Mouse (Mus musculus): ENCODE data around the gene Heatr3. TPM values are rescaled to one million over a fixed set of nuclear protein-coding genes. Genes with fewer than 3 reads are reported as not detected.

The Heatr3 gene
- polyA plus RNA-seq (2015; fragmentation: Nextera tagmentation; extraction: Ambion mirVana), result 41.8 and 42.9 TPM in 2 replicates

DNA sequence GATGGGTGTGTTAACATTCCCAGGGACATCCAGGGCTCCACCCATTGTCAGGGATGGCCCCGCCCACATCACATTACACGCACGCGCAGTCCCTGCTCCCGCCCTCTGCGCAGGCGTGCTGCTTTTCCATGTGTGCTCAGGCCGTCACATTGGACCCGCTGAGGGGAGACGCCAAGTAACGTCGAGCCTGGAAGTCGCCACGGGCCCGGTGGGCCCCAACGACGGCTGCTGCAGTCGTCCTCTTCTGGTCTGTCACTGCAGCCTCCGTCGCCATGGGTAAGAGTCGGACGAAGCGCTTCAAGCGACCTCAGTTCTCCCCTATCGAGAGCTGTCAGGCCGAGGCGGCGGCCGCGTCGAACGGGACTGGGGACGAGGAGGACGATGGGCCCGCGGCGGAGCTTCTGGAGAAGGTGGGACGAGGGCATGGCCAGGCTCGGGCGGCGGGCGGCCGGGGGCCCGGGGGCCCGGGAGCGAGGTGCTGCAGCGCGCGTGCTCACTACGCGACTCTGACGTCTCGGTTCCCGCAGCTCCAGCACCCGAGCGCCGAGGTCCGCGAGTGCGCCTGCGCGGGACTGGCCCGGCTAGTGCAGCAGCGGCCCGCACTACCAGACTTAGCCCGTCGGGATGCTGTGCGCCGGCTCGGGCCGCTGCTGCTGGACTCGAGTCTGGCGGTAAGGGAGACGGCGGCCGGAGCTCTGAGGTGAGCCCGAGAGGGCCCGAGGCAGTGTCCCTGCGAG lies at the start of gene Heatr3:
Gene Heatr3 (plus strand): TSS at position 108 of the 737 bp plus-strand sequence.
- peak within 1 kb of the TSS; percentile 75 for H3K4me2 ChIP-seq
- peaks cover 18% of the 10 kb centered on the region for H3K4me1 ChIP-seq (replicated peaks)
- peak; percentile 97 for ATAC-seq (ENCODE audit: low FRiP score, low read depth)
- peak within 1 kb of the TSS; percentile 96 for H3K27ac ChIP-seq (replicated peaks)
- no peaks in the 10 kb centered on the region for H3K9me3 ChIP-seq
- under 1% methylated on average over 79 of the region's 79 CpGs for WGBS
- H3K4me3 ChIP-seq, result peak within 1 kb of the TSS; percentile 76
- no peaks in the 10 kb centered on the region for H3K27me3 ChIP-seq
- H3K9ac ChIP-seq, result peak within 1 kb of the TSS; percentile 82
- peaks cover 48% of the 10 kb centered on the region for H3K36me3 ChIP-seq

DNA sequence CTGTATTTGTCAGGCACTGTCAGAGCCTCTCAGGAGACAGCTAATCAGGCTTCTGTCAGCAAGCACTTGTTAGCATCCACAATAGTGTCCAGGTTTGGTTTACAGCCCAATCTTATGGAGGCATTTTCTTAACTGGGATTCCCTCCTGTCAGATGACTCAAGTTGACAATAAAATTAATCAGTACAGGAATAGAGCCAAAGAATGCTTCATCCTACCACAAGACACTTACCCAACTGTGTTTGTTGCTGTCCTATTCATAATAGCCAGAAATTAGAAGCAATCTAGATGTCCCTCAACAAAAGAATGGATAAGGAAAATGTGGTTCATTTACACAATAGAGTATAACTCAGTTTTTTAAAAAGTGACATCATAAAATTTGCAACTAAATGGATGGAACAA lies 49.6 kb upstream of the Heatr3 start:
- Histone ChIP-seq H3K4me3 (no peak overlapping the region), H3K4me1 (replicated peaks) (no peaks in the 10 kb centered on the region), H3K36me3 (no peaks in the 10 kb centered on the region), H3K4me2 (no peak overlapping the region), H3K9me3 (no peaks in the 10 kb centered on the region), H3K27me3 (no peaks in the 10 kb centered on the region), H3K9ac (no peak overlapping the region), H3K27ac (replicated peaks) (no peak overlapping the region)
- ATAC-seq (ENCODE audit: low FRiP score, low read depth), result no peak

DNA sequence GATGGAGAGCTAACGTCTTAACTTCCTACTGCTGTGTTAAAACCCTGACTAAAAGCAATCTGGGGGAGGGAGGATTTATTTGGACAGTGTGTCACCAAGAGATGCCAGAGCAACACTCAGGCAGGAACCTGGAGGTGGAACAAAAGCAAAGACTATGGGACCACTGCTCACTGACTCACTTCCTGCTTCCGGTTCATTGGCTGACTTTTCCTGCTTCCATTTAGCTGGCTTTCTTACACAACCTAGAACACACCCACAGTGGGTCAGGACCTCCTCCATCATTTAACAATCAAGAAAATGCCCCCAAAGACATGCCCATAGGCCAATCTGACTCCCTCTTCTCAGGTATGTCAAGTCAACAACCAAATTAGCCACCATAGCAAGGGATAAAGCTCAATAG lies 46.0 kb upstream of the Heatr3 start:
- 93% methylated on average over 2 of the region's 2 CpGs for WGBS
- Histone ChIP-seq H3K4me2 (no peak overlapping the region), H3K9me3 (no peaks in the 10 kb centered on the region), H3K36me3 (no peaks in the 10 kb centered on the region), H3K27me3 (no peaks in the 10 kb centered on the region), H3K4me1 (replicated peaks) (no peaks in the 10 kb centered on the region), H3K27ac (replicated peaks) (no peak overlapping the region), H3K9ac (no peak overlapping the region), H3K4me3 (no peak overlapping the region)
- ATAC-seq (ENCODE audit: low FRiP score, low read depth), result no peak

DNA sequence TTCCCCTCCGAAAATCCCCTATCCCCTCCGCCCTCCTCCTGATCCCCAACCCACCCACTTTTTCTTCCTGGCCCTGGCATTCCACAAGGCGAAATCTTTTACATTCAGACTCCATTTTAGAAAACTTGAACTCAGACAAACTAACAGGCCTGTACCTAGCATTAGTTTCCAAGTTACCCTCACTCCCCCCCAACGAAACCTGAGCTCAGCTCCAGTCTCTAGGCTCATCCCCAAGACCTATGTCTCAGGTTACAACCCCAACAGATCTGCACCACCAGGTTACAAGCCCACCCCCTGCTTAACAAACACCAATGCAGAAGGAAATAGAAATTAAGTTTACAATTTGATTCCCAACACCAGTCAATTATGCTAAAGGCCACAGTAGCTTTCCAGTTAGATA lies 44.3 kb upstream of the Heatr3 start:
- Histone ChIP-seq H3K27me3 (no peaks in the 10 kb centered on the region), H3K36me3 (no peaks in the 10 kb centered on the region), H3K9me3 (no peaks in the 10 kb centered on the region), H3K9ac (no peak overlapping the region), H3K4me3 (no peak overlapping the region), H3K4me2 (no peak overlapping the region), H3K4me1 (replicated peaks) (no peaks in the 10 kb centered on the region), H3K27ac (replicated peaks) (no peak overlapping the region)
- 76% methylated on average over 4 of the region's 4 CpGs for WGBS
- ATAC-seq (ENCODE audit: low FRiP score, low read depth), result no peak

GRCm38 (mm10) chr8:88098856-88099255 lies 38.8 kb upstream of the Heatr3 start:
- H3K27me3 ChIP-seq, result no peaks in the 10 kb centered on the region
- H3K4me3 ChIP-seq, result no peak overlapping the region
- 91% methylated on average over 4 of the region's 4 CpGs for WGBS
- no peak overlapping the region for H3K9ac ChIP-seq
- no peaks in the 10 kb centered on the region for H3K4me1 ChIP-seq (replicated peaks)
- no peak for ATAC-seq (ENCODE audit: low FRiP score, low read depth)
- no peaks in the 10 kb centered on the region for H3K9me3 ChIP-seq
- no peak overlapping the region for H3K4me2 ChIP-seq
- no peaks in the 10 kb centered on the region for H3K36me3 ChIP-seq
- no peak overlapping the region for H3K27ac ChIP-seq (replicated peaks)

DNA sequence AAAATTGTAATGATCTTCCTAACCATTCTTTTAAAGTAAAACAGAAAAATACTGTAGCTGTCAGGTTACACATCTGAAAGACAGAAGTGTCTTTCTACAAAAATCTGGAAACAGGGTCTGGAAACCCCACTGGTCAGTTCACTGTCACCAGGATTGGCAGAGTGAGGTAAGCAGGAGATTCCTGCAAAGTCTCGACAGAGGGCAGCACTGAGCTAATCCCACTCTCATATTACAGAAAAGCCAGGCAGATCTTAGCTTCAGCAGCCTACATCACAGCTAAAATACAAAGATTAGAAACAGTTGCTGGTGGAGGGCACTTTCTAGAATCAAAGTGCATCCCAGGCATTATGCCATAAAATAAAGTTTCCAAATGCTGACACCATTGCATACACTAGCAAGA lies 38.1 kb upstream of the Heatr3 start:
- Histone ChIP-seq H3K9ac (no peak overlapping the region), H3K4me2 (no peak overlapping the region), H3K36me3 (no peaks in the 10 kb centered on the region), H3K9me3 (no peaks in the 10 kb centered on the region), H3K27me3 (no peaks in the 10 kb centered on the region), H3K27ac (replicated peaks) (no peak overlapping the region), H3K4me1 (replicated peaks) (no peaks in the 10 kb centered on the region), H3K4me3 (no peak overlapping the region)
- WGBS, result 3% methylated on average over 1 of the region's 1 CpGs
- ATAC-seq (ENCODE audit: low FRiP score, low read depth), result no peak

GRCm38 (mm10) chr8:88109241-88109640 lies 28.4 kb upstream of the Heatr3 start:
- WGBS, result 91% methylated on average over 4 of the region's 4 CpGs
- no peak for ATAC-seq (ENCODE audit: low FRiP score, low read depth)
- Histone ChIP-seq H3K4me1 (replicated peaks) (no peaks in the 10 kb centered on the region), H3K9ac (no peak overlapping the region), H3K36me3 (no peaks in the 10 kb centered on the region), H3K9me3 (no peaks in the 10 kb centered on the region), H3K4me3 (no peak overlapping the region), H3K4me2 (no peak overlapping the region), H3K27me3 (no peaks in the 10 kb centered on the region), H3K27ac (replicated peaks) (no peak overlapping the region)

DNA sequence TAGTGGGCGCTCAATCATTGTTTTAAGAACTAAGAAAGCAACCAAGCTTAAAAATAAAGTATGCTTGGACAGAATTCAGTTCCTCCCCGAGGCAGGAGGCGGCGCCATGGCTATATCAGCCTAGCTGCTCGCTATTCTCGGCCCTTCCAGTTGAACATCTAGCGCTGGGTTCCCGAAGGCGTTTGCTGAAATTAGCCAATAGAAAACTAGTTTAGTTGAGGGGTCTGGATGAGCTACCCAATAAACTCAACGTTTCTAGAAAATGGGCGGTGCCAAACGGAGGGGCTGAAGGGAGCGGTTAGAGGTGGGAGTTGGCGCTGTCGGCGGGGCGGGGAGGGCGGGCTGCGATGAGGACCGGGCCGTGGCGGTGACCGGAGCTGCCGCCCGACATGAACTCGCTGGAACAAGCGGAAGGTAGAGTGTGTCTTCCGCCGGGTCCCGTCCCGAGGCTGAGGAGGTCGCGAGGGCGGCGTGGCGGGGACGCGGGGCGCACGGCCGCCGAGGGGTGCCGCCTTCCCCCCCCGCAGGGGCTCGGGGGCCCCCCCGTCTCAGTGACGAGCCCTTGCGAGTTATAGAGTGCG lies 19.1 kb upstream of the Heatr3 start, which contains the start of gene Cnep1r1:
Gene Cnep1r1 (plus strand): TSS at position 314 of the 581 bp plus-strand sequence.
- Histone ChIP-seq H3K9ac (peak within 1 kb of the TSS; percentile 96), H3K27me3 (no peaks in the 10 kb centered on the region), H3K27ac (replicated peaks) (peak within 1 kb of the TSS; percentile 84), H3K4me1 (replicated peaks) (peaks cover 14% of the 10 kb centered on the region), H3K4me3 (peak within 1 kb of the TSS; percentile 99), H3K4me2 (peak within 1 kb of the TSS; percentile 65), H3K36me3 (peaks cover 17% of the 10 kb centered on the region), H3K9me3 (no peaks in the 10 kb centered on the region)
- peak; percentile 100 for ATAC-seq (ENCODE audit: low FRiP score, low read depth)
- under 1% methylated on average over 45 of the region's 49 CpGs for WGBS

GRCm38 (mm10) chr8:88119076-88119475 lies 18.6 kb upstream of the Heatr3 start:
- peak overlapping the region; percentile 84 for H3K27ac ChIP-seq (replicated peaks)
- peak overlapping the region; percentile 65 for H3K4me2 ChIP-seq
- H3K4me3 ChIP-seq, result peak overlapping the region; percentile 99
- 1% methylated on average over 11 of the region's 11 CpGs for WGBS
- H3K9me3 ChIP-seq, result no peaks in the 10 kb centered on the region
- ATAC-seq (ENCODE audit: low FRiP score, low read depth), result no peak
- peaks cover 17% of the 10 kb centered on the region for H3K36me3 ChIP-seq
- H3K4me1 ChIP-seq (replicated peaks), result peaks cover 14% of the 10 kb centered on the region
- peak overlapping the region; percentile 96 for H3K9ac ChIP-seq
- no peaks in the 10 kb centered on the region for H3K27me3 ChIP-seq

GRCm38 (mm10) chr8:88124850-88125249 lies 12.8 kb upstream of the Heatr3 start:
- Histone ChIP-seq H3K36me3 (peaks cover 36% of the 10 kb centered on the region), H3K4me2 (no peak overlapping the region), H3K27me3 (no peaks in the 10 kb centered on the region), H3K9ac (no peak overlapping the region), H3K9me3 (no peaks in the 10 kb centered on the region), H3K4me1 (replicated peaks) (peaks cover 6% of the 10 kb centered on the region; the same call in 1 of the 2 replicates), H3K4me3 (no peak overlapping the region), H3K27ac (replicated peaks) (no peak overlapping the region)
- 93% methylated on average over 2 of the region's 2 CpGs for WGBS
- no peak for ATAC-seq (ENCODE audit: low FRiP score, low read depth)

DNA sequence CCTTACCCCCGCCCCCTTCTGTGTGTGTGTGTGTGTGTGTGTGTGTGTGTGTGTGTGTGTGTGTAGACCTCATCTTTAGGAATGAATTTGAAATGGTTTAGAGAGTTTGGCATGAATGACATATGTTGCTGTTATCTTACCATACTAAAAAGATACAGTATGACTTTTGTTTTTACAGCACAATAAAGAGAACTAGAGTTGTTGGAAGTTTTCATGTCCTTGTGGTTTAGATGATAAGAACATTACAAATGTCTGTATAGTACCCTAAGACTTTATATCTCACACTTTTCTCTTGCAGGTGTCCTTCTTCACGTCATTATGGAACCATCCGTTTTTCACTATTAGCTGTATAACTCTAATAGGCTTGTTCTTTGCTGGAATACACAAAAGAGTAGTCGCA lies 8.3 kb upstream of the Heatr3 start:
- H3K9ac ChIP-seq, result no peak overlapping the region

DNA sequence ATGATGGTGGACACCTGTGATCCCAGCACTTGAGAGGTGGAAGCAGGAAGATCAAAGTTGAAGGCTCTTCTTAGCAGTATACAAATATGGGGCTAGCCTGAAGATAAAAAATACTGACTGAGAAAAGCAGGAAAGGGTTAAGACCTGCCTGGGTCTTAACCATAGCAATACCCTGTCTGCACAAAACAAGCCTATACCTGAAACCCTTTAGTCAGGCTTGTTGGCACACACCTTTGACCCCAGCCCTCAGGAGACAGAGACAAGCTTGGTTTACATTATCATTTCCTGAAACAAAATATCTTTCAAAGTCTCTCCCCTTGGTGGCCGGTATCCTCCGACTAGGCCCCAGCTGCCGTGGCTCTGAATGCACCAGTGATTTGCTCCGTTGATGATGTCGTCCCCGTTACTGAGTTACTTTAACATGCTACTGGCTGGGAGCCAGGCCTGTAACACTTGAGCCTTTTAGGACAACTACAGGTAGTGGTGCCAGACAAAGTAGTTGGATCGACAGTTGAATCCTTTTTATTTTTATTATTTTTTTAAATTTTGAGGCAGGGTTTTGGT lies 6.8 kb upstream of the Heatr3 start:
- Histone ChIP-seq H3K9me3 (no peaks in the 10 kb centered on the region), H3K4me2 (no peak overlapping the region), H3K36me3 (peaks cover 51% of the 10 kb centered on the region), H3K4me3 (no peak overlapping the region), H3K4me1 (replicated peaks) (no peaks in the 10 kb centered on the region), H3K27ac (replicated peaks) (no peak overlapping the region), H3K9ac (no peak overlapping the region), H3K27me3 (no peaks in the 10 kb centered on the region)
- ATAC-seq (ENCODE audit: low FRiP score, low read depth), result no peak
- 67% methylated on average over 7 of the region's 7 CpGs for WGBS

More for the DNA sequence above, 8.3 kb upstream of the Heatr3 start:
- no peaks in the 10 kb centered on the region for H3K27me3 ChIP-seq
- no peak overlapping the region for H3K4me2 ChIP-seq
- 92% methylated on average over 4 of the region's 4 CpGs for WGBS
- H3K36me3 ChIP-seq, result peaks cover 48% of the 10 kb centered on the region
- H3K4me3 ChIP-seq, result no peak overlapping the region
- H3K27ac ChIP-seq (replicated peaks), result no peak overlapping the region
- no peaks in the 10 kb centered on the region for H3K9me3 ChIP-seq
- ATAC-seq (ENCODE audit: low FRiP score, low read depth), result no peak
- H3K4me1 ChIP-seq (replicated peaks), result no peaks in the 10 kb centered on the region

Data from hindbrain, embryonic 15.5 days (tissue).